ENCODE assay signal across 1 mouse cellular context in the genomic region with DNA sequence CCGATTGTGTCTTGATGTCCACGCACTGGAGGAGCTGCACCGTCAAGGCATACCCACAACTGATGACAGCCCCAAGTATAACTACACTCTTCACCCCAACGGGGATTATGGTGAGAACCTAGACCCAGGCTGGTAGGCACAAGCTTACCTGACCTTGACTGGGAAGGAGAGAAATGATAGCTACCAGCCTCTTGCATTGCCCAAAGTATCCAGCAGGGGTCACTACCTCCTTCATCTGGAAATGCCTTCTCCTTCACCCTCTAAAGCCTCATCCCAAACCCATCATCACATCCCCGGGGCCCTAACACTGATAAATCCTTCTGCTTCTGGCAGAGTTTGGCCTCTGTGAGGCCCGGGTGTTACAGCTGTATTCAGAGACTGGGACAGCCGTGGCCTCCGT.
TF ChIP-seq lines count a peak whose summit lies in the region.

No protein-coding gene starts in this region.

TF ChIP-seq in CH12.LX, 34 proteins besides CTCF, POLR2A, EP300 and RAD21:
- TF ChIP-seq NELFE (IDR thresholded peaks at IDR 0.05; ENCODE audit: low read depth, low read length): no peak; the same call in 1 of the 2 replicates
- TF ChIP-seq IRF4 (IDR thresholded peaks at IDR 0.05; ENCODE audit: low read depth, low read length): 0 out of 2 replicates have a peak, but pooled peaks have one; percentile 8
- no peak for TF ChIP-seq ELF1 (IDR thresholded peaks at IDR 0.05; ENCODE audit: low read depth, low read length)
- 0 out of 2 replicates have a peak, but pooled peaks have one; percentile 16 for TF ChIP-seq ZC3H11A (IDR thresholded peaks at IDR 0.05; ENCODE audit: low read depth, low read length)
- peak; percentile 88 for TF ChIP-seq SMC3 (IDR thresholded peaks at IDR 0.05; ENCODE audit: low read depth, low read length)
- TF ChIP-seq MEF2A (IDR thresholded peaks at IDR 0.05; ENCODE audit: borderline replicate concordance, low read depth, low read length): no peak
- no peak for TF ChIP-seq POLR2AphosphoS2 (IDR thresholded peaks at IDR 0.05; ENCODE audit: low read depth, low read length)
